Mouse (Mus musculus) brain, embryonic 18.5 days (tissue): Measurements from ENCODE around the gene Bloc1s1.

Experiments
- DNase-seq: peaks from one replicate; pipeline ENCODE4 v3.0.0-alpha.2; 2012; ENCODE audit warnings: low read depth, low spot score

Bloc1s1 gene

GRCm38 (mm10) chr10:128908778-128909448 lies 14.9 kb downstream of the Bloc1s1 start:
- DNase-seq, result no peak

GRCm38 (mm10) chr10:128904812-128905211 lies 19.0 kb downstream of the Bloc1s1 start:
- no peak for DNase-seq

- no peak for DNase-seq
These were observed 21.3 kb downstream of the Bloc1s1 start for GRCm38 (mm10) chr10:128902409-128902988.

GRCm38 (mm10) chr10:128901409-128901808 lies 22.4 kb downstream of the Bloc1s1 start:
- no peak for DNase-seq

- no peak for DNase-seq
These were observed 23.1 kb downstream of the Bloc1s1 start, which contains the start of gene Cd63 for GRCm38 (mm10) chr10:128900698-128901097. Gene Cd63, plus strand, starts transcription at chr10:128900989.

- DNase-seq, result no peak
These were observed 23.9 kb downstream of the Bloc1s1 start for GRCm38 (mm10) chr10:128899759-128900490.

- DNase-seq, result no peak
These were observed 26.3 kb downstream of the Bloc1s1 start for GRCm38 (mm10) chr10:128897501-128897900.

- no peak for DNase-seq
These were observed 27.0 kb downstream of the Bloc1s1 start for GRCm38 (mm10) chr10:128896807-128897206.

- no peak for DNase-seq
These were observed 27.7 kb downstream of the Bloc1s1 start for GRCm38 (mm10) chr10:128895952-128896693.

- no peak for DNase-seq
These were observed 28.4 kb downstream of the Bloc1s1 start for GRCm38 (mm10) chr10:128895437-128895836.

- DNase-seq, result no peak
These were observed 31.6 kb downstream of the Bloc1s1 start for GRCm38 (mm10) chr10:128892246-128892645.

GRCm38 (mm10) chr10:128891296-128892094 lies 32.3 kb downstream of the Bloc1s1 start, which contains the start of gene Gdf11:
Gene Gdf11, minus strand, starts transcription at chr10:128891718.
- no peak for DNase-seq

- DNase-seq, result no peak
These were observed 33.2 kb downstream of the Bloc1s1 start for GRCm38 (mm10) chr10:128890383-128891295.

- DNase-seq, result no peak
These were observed 34.0 kb downstream of the Bloc1s1 start for GRCm38 (mm10) chr10:128889846-128890245.

- DNase-seq, result no peak
These were observed 34.7 kb downstream of the Bloc1s1 start for GRCm38 (mm10) chr10:128888941-128889827.

- no peak for DNase-seq
These were observed 41.8 kb downstream of the Bloc1s1 start for GRCm38 (mm10) chr10:128882067-128882466.

GRCm38 (mm10) chr10:128878811-128879210 lies 45.0 kb downstream of the Bloc1s1 start:
- DNase-seq, result no peak

GRCm38 (mm10) chr10:128878291-128878690 lies 45.5 kb downstream of the Bloc1s1 start:
- DNase-seq, result no peak

GRCm38 (mm10) chr10:128870341-128870740 lies 53.5 kb downstream of the Bloc1s1 start:
- no peak for DNase-seq
